Mouse (Mus musculus): Measurements from ENCODE around the gene Gapdhs. TPM values are rescaled to one million over a fixed set of nuclear protein-coding genes. Genes with fewer than 3 reads are reported as not detected.

Gene Gapdhs
- polyA plus RNA-seq, 1 experiment from 2014 or later: 1.6 TPM

GRCm38 (mm10) chr7:30728739-30729395 is 14.6 kb downstream of the Gapdhs start:
- Histone ChIP-seq H3K9me3 (ENCODE audit: control insufficient read depth, low read length) (no peaks in the 10 kb centered on the region), H3K4me2 (replicated peaks; ENCODE audit: low read depth, low read length) (peak overlapping the region; percentile 81), H3K27ac (ENCODE audit: low read depth, low read length) (no peak overlapping the region), H3K4me1 (ENCODE audit: control insufficient read depth, insufficient read depth, low read length) (peaks cover 12% of the 10 kb centered on the region), H3K9ac (ENCODE audit: low read depth, low read length) (peak overlapping the region; percentile 83), H3K27me3 (ENCODE audit: control insufficient read depth, insufficient read depth, low read length) (no peaks in the 10 kb centered on the region), H3K36me3 (ENCODE audit: control insufficient read depth, insufficient read depth, low read length) (peaks cover 15% of the 10 kb centered on the region; the same call in 1 of the 2 replicates), H3K4me3 (ENCODE audit: low read length) (peak overlapping the region; percentile 85)
- peak; percentile 60 for ATAC-seq (ENCODE audit: low FRiP score, low TSS enrichment)
- 7% methylated on average over 26 of the region's 26 CpGs for WGBS

DNA sequence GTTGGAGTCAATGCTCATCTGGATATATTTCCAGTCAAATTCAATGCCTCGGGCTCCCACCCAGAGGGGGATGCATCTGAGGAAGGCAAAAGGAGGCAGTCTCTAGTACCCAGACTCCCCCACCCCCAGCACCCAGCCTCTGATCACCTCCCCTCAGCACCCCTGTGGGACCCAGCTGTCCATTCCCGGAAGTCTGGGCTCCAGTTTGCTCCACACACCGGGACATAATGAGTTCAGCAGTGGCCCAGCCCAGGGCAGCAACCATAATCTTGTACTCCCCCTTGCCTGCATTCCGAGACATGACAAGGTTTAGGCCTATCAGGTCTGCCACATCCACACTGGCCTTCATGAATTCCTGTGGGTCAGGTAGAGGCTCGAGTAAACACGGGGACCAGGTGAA is 15.3 kb downstream of the Gapdhs start:
- Histone ChIP-seq H3K36me3 (ENCODE audit: control insufficient read depth, insufficient read depth, low read length) (peaks cover 9% of the 10 kb centered on the region; the same call in 1 of the 2 replicates), H3K9me3 (ENCODE audit: control insufficient read depth, low read length) (no peaks in the 10 kb centered on the region), H3K9ac (ENCODE audit: low read depth, low read length) (0 out of 2 replicates have a peak overlapping the region, but pooled peaks have one; percentile 83), H3K27me3 (ENCODE audit: control insufficient read depth, insufficient read depth, low read length) (no peaks in the 10 kb centered on the region), H3K4me3 (ENCODE audit: low read length) (peak overlapping the region; percentile 85), H3K4me2 (replicated peaks; ENCODE audit: low read depth, low read length) (peak overlapping the region; percentile 81), H3K27ac (ENCODE audit: low read depth, low read length) (no peak overlapping the region), H3K4me1 (ENCODE audit: control insufficient read depth, insufficient read depth, low read length) (peaks cover 12% of the 10 kb centered on the region)
- WGBS: 82% methylated on average over 6 of the region's 6 CpGs
- no peak for ATAC-seq (ENCODE audit: low FRiP score, low TSS enrichment)

DNA sequence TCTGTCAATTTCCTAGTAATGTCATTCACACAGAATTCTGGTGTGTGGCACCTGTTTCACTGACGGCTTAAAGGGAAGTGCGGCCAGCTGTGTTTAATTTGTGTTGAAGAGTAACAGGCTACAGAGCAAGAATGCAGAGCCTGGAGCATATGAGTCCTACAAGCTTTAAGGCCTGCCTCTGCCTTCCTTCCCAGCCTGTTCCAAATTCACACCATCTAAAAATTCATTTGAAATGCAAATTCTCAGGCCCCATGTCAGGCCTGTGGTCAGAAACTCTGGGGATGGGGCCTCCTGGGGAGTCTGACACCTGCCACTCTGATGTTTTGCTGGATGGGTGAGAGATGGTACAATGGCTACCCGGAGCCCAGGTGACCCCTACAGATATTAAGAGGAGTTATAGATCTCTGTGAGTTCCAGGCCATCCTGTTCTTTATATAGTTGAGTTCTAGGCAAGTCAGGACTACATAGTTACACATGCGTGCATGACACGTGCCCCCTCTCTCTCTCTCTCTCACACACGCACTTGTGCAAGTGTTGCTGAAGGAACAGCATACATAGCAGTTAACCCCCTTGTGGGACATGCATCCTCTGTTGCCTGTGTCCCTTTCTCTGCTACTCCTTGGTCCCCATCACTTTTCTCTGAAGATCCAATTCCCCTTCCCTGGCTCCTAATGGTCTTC is 20.1 kb downstream of the Gapdhs start:
- H3K27me3 ChIP-seq (ENCODE audit: control insufficient read depth, insufficient read depth, low read length): no peaks in the 10 kb centered on the region
- H3K4me1 ChIP-seq (ENCODE audit: control insufficient read depth, insufficient read depth, low read length): peaks cover 4% of the 10 kb centered on the region; the same call in 1 of the 2 replicates
- no peak overlapping the region for H3K27ac ChIP-seq (ENCODE audit: low read depth, low read length)
- H3K36me3 ChIP-seq (ENCODE audit: control insufficient read depth, insufficient read depth, low read length): no peaks in the 10 kb centered on the region
- no peak overlapping the region for H3K9ac ChIP-seq (ENCODE audit: low read depth, low read length)
- no peaks in the 10 kb centered on the region for H3K9me3 ChIP-seq (ENCODE audit: control insufficient read depth, low read length)
- no peak overlapping the region for H3K4me2 ChIP-seq (replicated peaks; ENCODE audit: low read depth, low read length)
- WGBS: 68% methylated on average over 6 of the region's 6 CpGs
- no peak for ATAC-seq (ENCODE audit: low FRiP score, low TSS enrichment)
- no peak overlapping the region for H3K4me3 ChIP-seq (ENCODE audit: low read length)

GRCm38 (mm10) chr7:30721286-30721685 is 22.2 kb downstream of the Gapdhs start:
- peaks cover 11% of the 10 kb centered on the region; the same call in 1 of the 2 replicates for H3K27me3 ChIP-seq (ENCODE audit: control insufficient read depth, insufficient read depth, low read length)
- no peak overlapping the region for H3K9ac ChIP-seq (ENCODE audit: low read depth, low read length)
- no peak overlapping the region for H3K4me2 ChIP-seq (replicated peaks; ENCODE audit: low read depth, low read length)
- no peaks in the 10 kb centered on the region for H3K36me3 ChIP-seq (ENCODE audit: control insufficient read depth, insufficient read depth, low read length)
- H3K27ac ChIP-seq (ENCODE audit: low read depth, low read length): no peak overlapping the region
- no peaks in the 10 kb centered on the region for H3K9me3 ChIP-seq (ENCODE audit: control insufficient read depth, low read length)
- WGBS: 88% methylated on average over 7 of the region's 7 CpGs
- 0 out of 2 replicates have a peak, but pooled peaks cover 7% of the 10 kb centered on the region for H3K4me1 ChIP-seq (ENCODE audit: control insufficient read depth, insufficient read depth, low read length)
- no peak overlapping the region for H3K4me3 ChIP-seq (ENCODE audit: low read length)
- ATAC-seq (ENCODE audit: low FRiP score, low TSS enrichment): no peak

DNA sequence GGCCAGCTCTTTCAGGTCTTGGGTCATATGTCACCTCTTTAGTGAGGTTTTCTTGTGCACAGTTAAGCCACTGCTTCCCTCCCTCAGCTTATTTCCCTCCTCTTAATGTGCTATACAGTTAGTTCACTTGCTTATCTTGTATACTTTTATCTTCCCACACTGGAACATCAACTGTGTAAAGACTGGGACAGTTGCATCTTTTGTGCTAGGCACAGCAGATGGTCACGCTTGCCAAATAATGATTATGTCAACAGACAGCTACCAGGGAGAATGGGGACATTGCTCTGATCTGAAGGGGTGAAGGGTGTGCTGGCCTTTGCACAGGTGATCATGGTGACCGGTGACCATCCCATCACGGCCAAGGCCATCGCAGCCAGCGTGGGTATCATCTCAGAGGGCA is 23.8 kb downstream of the Gapdhs start:
- no peak overlapping the region for H3K9ac ChIP-seq (ENCODE audit: low read depth, low read length)
- H3K9me3 ChIP-seq (ENCODE audit: control insufficient read depth, low read length): no peaks in the 10 kb centered on the region
- H3K27ac ChIP-seq (ENCODE audit: low read depth, low read length): no peak overlapping the region
- H3K36me3 ChIP-seq (ENCODE audit: control insufficient read depth, insufficient read depth, low read length): no peaks in the 10 kb centered on the region
- WGBS: 94% methylated on average over 5 of the region's 5 CpGs
- H3K4me3 ChIP-seq (ENCODE audit: low read length): no peak overlapping the region
- ATAC-seq (ENCODE audit: low FRiP score, low TSS enrichment): no peak
- peaks cover 20% of the 10 kb centered on the region; the same call in 1 of the 2 replicates for H3K27me3 ChIP-seq (ENCODE audit: control insufficient read depth, insufficient read depth, low read length)
- no peak overlapping the region for H3K4me2 ChIP-seq (replicated peaks; ENCODE audit: low read depth, low read length)
- H3K4me1 ChIP-seq (ENCODE audit: control insufficient read depth, insufficient read depth, low read length): 0 out of 2 replicates have a peak, but pooled peaks cover 7% of the 10 kb centered on the region

GRCm38 (mm10) chr7:30717716-30718046 is 25.8 kb downstream of the Gapdhs start:
- 12% methylated on average over 14 of the region's 14 CpGs for WGBS
- Histone ChIP-seq H3K9me3 (ENCODE audit: control insufficient read depth, low read length) (no peaks in the 10 kb centered on the region), H3K4me3 (ENCODE audit: low read length) (peak overlapping the region; percentile 27), H3K4me2 (replicated peaks; ENCODE audit: low read depth, low read length) (peak overlapping the region; percentile 58), H3K27ac (ENCODE audit: low read depth, low read length) (no peak overlapping the region), H3K36me3 (ENCODE audit: control insufficient read depth, insufficient read depth, low read length) (no peaks in the 10 kb centered on the region), H3K9ac (ENCODE audit: low read depth, low read length) (no peak overlapping the region), H3K4me1 (ENCODE audit: control insufficient read depth, insufficient read depth, low read length) (0 out of 2 replicates have a peak, but pooled peaks cover 7% of the 10 kb centered on the region), H3K27me3 (ENCODE audit: control insufficient read depth, insufficient read depth, low read length) (peaks cover 20% of the 10 kb centered on the region; the same call in 1 of the 2 replicates)
- no peak for ATAC-seq (ENCODE audit: low FRiP score, low TSS enrichment)

DNA sequence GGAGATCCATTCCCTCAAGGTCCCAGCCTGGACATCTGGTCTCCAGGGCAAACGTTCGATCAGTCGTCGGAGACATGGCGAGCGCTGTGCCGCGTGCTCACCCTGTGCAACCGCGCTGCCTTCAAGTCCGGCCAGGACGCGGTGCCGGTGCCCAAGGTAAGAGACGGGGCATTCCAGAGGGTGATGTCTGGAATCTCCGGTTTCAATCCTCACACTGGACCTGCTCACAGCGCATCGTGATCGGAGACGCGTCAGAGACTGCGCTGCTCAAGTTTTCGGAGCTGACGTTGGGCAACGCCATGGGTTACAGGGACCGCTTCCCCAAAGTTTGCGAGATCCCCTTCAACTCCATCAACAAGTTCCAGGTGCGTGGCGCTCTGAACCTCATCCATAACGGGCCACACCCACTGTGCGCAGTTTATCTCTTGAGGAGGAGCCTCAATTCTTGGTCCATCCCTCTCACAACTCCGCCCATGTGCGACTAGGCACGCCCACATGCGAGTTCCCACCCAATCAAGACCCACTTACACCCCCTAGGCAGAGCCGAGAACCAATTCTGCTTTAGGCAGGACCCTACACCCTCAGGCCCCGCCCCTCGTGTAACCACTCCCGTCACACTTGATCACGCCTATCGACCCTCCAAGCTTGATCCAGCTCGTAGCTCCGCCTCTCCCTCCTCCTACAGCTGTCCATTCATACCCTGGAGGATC is 26.3 kb downstream of the Gapdhs start:
- Histone ChIP-seq H3K4me1 (ENCODE audit: control insufficient read depth, insufficient read depth, low read length) (0 out of 2 replicates have a peak, but pooled peaks cover 7% of the 10 kb centered on the region), H3K9me3 (ENCODE audit: control insufficient read depth, low read length) (no peaks in the 10 kb centered on the region), H3K9ac (ENCODE audit: low read depth, low read length) (peak overlapping the region; percentile 24; the same call in 1 of the 2 replicates), H3K36me3 (ENCODE audit: control insufficient read depth, insufficient read depth, low read length) (no peaks in the 10 kb centered on the region), H3K4me3 (ENCODE audit: low read length) (peak overlapping the region; percentile 27), H3K4me2 (replicated peaks; ENCODE audit: low read depth, low read length) (peak overlapping the region; percentile 58), H3K27me3 (ENCODE audit: control insufficient read depth, insufficient read depth, low read length) (peaks cover 20% of the 10 kb centered on the region; the same call in 1 of the 2 replicates), H3K27ac (ENCODE audit: low read depth, low read length) (no peak overlapping the region)
- peak; percentile 96 for ATAC-seq (ENCODE audit: low FRiP score, low TSS enrichment)
- WGBS: 2% methylated on average over 42 of the region's 43 CpGs

- 75% methylated on average over 3 of the region's 3 CpGs for WGBS
- Histone ChIP-seq H3K27ac (ENCODE audit: low read depth, low read length) (no peak within 1 kb of the TSS), H3K4me1 (ENCODE audit: control insufficient read depth, insufficient read depth, low read length) (no peaks in the 10 kb centered on the region), H3K9me3 (ENCODE audit: control insufficient read depth, low read length) (no peaks in the 10 kb centered on the region), H3K27me3 (ENCODE audit: control insufficient read depth, insufficient read depth, low read length) (peaks cover 15% of the 10 kb centered on the region; the same call in 1 of the 2 replicates), H3K4me2 (replicated peaks; ENCODE audit: low read depth, low read length) (no peak within 1 kb of the TSS), H3K9ac (ENCODE audit: low read depth, low read length) (no peak within 1 kb of the TSS), H3K36me3 (ENCODE audit: control insufficient read depth, insufficient read depth, low read length) (no peaks in the 10 kb centered on the region), H3K4me3 (ENCODE audit: low read length) (no peak within 1 kb of the TSS)
- ATAC-seq (ENCODE audit: low FRiP score, low TSS enrichment): no peak
Measured at GRCm38 (mm10) chr7:30711942-30712341, 31.5 kb downstream of the Gapdhs start, which contains the start of gene Atp4a. Gene Atp4a, plus strand, starts transcription at chr7:30712209.
